Mouse (Mus musculus) lung, adult 18-20 months (tissue): ENCODE results near the gene Arhgap10.

Experiments
- DNase-seq, 2 experiments: peaks; one replicate each; pipeline ENCODE4 v3.0.0; 2022; ENCODE audit warnings: mixed read lengths in 2 of 2

The Arhgap10 gene

DNA sequence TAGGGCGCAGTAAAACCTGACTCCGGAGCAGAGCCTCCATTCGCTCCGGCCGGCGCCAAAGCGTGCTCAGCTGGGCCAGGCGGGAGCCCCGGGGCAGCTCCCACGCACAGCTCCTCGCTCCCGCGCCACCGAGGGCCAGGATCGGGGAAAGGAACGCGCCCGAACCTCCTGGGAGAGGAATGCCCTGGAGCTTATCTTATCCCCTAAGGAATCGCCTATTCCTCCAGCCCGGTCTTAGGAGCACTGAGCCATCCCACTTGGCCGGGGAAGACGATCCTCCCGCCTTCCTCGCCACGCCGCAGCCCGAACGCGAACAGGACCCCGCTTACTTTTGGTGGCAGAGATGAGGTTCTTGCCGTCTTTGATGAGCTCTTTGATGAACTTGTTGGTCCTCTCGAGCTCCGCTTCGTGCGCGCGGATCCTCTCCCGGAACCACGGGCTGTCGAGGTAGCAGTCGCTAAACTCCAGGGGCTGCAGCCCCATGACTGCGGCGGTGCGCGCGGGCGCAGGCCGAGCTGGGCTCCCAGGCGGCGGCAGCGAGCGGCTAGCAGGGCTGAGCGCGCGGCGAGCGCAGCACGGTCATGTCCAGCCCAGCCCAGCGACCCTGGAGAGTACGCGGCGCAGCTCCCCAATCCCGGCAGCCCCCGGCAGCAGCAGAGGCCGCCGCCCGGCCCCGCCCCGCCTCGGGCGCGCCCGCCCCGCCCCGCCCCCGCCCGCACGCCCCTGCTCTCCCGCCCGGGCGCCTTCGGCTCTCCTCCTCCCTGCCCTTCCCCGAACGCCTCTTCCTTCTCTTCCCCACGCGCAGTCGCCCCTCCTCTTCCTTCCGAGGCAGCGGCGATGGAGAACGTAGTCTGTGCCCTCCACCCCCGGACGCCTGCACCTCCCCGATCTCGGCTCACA is at the start of gene Arhgap10:
Gene Arhgap10 (minus strand): TSS at position 653 of the 900 bp plus-strand sequence.
- peak; percentile 88 to 91 for DNase-seq

DNA sequence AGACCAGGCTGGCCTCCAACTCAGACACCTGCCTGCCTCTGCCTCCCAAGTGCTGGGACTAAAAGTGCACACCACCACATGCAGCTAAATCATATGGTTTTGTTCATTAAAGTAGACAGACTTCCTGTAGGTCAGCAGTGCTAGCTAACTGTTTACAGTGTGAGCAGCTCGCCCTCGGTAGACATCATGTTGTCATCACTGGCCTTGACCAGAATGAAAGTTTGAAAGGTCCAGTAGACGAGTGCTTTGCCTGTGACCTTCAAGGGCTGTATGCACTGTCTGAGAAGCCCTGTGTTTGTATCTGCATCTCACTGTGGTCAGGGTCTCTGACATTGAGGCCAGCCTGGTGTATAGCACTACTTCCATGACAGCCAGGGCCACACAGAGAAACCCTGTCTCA is 43.7 kb upstream of the Arhgap10 start:
- no peak for DNase-seq

DNA sequence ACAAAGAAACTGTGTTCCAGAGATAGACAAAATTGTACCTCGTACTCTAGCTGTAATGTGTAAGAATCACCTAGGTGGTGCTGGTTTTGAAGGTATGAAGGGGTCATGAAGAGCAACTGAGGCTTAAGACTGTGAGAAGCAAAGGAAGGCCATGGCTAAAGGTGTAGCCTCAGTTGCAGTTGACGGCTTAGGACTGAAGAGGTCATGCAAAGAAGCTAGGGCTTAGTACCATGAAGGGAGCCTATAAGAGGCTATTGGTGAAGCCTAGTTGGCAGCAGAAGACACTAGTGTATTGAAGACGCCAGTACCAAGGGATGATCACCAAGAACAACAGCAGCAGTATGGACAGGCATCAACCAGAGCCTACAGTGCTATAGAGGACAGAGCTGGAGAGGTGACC is 34.7 kb upstream of the Arhgap10 start:
- DNase-seq = no peak

DNA sequence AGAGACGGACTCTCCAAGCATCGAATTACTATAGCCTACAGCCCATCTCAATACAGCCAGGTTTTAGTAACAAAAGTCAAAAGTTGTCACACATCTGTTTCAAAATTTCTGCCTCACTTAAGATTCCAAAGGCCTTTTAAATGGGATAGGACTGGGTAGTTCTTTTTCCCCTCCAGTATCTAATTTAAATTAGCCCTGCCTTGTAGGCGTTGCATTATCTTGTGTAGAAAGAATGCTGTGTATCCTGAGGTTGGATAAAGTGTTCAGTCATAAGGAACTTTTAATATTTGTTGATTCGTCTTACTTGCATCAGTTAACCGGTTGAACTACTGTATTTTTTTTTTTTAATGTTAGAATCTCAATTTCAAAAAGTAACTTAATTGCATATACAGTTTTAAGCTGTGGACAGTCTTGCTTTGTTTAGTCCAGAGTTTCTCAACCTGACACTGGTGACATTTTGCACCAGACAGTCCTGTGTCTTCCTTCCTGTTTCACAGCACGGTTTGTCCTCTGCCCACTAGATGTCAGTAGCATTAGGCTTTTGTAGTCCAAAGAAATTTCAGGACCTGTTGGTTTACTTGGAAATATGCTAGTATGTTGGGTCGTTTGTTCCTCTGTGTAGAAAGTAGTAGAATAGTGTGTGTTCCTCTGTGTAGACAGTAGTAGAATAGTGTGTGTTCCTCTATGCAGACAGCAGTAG is 32.3 kb upstream of the Arhgap10 start:
- peak; percentile 20 to 44 for DNase-seq

DNA sequence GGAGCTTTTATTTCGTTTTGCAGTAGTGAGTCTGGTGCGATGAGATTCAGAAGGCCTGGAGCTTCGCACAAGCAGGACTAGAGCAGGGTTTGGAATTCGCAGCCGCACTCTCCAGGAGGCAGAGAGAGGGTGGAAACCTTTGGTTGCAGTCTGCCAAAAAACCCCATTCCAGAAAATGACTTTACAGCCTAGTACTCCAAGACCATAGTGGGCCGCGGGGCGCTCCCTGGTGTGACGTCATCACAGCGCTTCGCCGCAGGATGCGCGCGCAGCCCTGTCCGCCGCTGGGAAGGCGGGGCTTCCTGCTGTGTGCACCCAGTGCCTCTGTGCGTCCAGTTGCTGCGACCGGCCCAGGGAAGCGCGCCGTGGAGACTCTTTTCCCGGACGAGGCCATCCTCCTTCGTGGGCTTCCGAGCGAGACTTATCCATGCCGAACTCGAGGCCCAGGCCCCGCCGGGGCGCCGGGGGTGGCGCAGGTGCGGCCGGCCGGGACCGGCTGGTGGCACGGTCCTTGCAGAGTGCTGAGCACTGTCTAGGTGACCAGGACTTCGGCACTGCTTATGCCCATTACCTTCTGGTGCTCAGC is 31.5 kb upstream of the Arhgap10 start, which contains the start of gene Prmt9:
Gene Prmt9 (plus strand): TSS at position 277 of the 586 bp plus-strand sequence.
- peak; percentile 91 to 94 for DNase-seq

DNA sequence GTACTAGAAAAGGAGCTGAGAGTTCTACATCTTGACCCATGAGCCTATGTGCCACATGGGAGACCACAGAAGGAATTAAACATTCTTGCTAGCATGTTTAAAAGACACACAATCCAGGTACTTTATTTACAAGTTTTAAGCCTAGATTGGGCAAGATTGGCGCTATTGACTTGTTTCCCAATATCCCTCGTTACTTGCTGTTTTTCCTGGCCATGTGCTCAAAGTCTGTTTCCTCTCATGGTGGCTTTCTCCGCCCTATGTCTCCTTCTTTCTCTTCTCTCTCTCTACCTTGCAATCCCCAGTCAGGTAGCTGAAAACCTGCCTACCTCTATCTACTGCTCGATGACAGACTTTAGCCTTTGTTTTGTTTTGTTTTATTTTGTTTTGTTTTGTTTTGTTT is 27.9 kb upstream of the Arhgap10 start:
- no peak for DNase-seq

DNA sequence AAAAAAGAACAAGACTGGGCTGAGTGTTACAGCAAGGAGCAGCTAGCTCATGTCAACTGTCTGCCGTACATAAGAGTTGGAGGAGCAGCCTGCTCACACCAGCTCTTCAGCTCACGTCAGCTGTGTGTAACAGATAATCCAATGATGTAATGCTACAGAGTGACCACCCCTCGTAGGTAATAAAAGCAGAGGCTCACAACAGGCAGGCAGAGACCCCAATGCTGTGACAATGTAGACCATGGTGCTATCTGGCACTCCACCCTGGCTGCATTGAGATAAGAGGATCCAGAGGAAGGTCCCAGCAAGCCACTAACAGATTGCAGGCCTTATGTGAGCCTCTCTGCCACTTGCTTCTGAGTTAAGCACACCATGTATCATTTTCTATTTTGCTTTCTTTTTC is 26.7 kb upstream of the Arhgap10 start:
- DNase-seq = no peak

DNA sequence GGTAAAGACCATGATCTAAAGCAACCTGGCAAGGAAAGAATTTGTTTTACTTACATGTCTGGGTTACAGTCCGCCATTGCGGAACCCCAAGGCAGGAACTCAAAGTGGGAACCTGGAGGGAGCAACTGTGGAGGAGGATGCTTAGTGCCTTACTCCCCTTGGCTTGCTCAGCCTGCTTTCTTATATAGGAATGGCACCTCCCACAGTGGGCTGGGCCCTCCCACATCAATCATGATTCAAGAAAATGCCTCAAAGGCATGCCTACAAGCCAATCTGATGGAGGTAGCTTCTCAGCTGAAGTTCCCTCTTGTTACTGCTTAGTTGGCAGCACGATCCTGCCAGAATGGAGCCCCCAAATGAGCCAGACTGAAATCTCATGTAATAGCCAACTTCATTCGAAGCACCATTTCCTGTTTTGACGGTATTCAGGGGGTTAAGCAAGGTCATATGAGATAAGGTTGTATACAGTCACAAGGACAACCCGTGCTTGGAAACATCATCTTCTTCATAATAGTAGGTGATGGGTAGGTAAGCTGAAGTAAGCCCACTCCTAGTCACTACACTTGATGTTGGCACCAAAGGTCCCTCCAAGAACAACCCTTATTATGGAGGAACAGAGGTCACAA is 25.5 kb upstream of the Arhgap10 start:
- no peak for DNase-seq

DNA sequence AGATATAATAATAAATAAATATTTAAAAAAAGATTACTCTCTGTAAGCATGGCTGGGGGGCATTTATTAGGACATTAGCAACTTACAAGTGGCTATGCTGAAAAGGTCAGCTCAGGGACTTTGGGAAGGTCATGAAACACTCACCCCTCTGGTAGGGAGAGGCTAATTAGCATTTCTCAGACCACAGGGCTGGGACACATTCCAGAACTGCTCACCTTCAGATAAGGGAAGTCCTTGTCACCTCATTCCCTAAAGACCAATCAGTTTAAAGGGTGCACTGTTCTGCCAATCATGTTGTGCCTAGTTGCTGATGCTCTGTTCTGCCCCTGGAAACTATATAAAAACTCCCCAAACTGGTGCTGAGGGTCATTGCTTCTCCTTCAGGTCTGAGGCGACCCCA is 20.5 kb upstream of the Arhgap10 start:
- DNase-seq = no peak

DNA sequence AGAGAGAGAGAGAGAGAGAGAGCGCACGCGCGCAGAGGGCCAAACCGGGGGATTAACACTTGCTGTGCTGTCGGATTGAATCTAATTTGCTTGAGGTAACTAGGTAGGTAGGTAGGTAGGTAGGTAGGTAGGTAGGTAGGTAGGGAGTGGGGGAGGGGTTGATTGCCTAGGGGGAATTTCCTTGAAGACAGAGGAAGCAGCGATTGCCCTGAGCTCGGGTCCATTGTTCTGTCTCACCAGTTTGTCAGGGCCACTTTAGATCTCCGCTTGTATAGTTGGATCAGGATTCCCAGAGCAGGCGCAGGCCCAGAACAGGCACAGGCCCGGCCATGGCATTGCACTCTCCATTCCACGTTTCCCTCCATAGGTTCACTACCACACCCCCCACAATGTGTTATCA is 19.1 kb upstream of the Arhgap10 start:
- DNase-seq = no peak

DNA sequence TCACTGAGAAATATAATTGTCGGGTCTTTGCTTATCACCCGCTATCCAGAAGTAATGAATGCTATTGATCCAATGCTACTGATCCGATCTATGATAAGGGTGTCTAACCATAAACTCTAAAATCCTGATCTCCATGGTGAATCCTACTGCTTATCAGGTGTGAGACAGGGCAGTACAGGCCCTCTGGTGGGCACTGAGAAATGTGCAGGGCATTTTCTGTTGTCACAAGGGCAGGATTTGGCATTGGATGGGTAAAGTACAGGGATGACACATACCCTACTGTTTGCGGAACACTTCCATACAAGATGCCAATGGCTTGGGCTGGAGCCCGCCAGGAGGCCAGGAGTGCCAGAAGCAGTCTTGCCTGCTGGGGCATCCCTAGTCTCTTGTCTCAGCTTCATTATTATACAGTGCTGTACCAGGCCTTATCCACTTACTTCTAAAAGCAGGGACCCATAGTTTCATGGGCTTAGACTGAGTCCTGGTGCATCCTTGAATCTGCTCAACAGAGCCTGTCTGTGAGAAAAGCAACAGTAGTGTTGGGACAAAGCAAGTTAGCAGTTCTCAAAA is 17.4 kb upstream of the Arhgap10 start:
- DNase-seq = peak; percentile 21 to 29

DNA sequence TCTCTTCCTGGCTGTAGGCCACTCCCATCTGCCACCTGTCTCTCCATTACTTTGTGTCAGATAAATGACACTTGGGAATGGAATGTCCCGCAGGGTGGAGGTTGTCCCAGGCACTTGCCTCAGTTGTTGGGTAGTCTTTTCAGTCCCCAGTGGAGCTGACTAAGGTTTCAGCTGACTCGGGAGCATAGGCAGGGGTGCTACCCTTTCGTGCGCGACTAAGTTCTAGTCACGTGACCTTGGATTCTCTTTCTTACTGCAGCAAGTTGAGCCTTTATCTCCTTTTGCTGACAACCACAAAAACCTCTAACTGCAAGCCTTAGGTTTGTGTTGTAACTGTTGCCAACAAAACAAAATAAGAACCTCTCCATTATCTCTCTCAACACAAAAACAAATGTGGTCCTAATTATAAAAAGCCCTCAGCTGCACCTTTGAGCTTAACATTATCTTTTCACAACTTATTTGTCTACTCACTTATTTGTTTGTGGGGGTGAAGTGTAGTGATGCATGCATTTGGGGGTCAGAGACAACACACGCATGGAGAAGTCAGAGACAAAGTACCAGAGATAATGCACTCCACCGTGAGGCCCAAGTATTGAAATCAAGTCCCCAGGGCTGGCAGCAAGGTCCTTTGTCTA is 16.7 kb upstream of the Arhgap10 start:
- no peak for DNase-seq

DNA sequence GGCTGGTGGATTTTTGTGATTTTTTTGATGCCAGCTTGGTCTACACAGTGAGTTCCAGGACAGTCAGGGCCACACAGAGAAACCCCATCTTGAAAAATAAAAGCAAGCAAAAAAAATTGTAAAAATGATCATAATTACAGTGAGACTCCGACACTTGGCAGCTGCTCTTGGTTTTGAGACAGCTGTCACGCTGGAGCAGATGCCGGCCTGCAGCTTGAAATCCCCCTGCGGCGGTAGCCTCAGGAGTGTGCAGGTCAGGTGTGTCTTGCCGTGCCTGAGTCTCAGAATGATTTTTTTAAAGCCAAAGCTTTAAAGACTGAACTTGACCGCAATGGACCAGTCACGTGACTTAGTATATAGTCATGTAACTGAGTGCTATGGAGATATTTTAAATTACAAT is 8.4 kb upstream of the Arhgap10 start:
- no peak for DNase-seq

DNA sequence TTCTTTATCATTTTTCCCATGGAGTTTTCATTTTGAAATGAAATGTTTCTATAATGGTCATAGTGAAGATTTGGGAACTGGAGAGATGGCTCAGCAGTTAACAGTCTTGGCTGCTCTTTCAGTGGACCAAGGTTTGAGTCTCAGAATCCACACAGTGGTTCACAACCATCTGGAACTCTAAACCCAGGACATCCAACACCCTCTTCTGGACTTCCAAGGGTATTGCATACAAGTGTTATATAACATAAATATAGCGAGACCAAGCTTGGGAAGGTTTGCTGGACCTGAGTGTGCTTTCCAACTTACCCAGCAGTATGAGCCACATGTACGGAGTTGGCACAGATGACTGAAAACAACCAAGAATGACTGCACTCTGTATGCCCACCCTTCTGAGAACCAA is 7.2 kb upstream of the Arhgap10 start:
- no peak for DNase-seq

DNA sequence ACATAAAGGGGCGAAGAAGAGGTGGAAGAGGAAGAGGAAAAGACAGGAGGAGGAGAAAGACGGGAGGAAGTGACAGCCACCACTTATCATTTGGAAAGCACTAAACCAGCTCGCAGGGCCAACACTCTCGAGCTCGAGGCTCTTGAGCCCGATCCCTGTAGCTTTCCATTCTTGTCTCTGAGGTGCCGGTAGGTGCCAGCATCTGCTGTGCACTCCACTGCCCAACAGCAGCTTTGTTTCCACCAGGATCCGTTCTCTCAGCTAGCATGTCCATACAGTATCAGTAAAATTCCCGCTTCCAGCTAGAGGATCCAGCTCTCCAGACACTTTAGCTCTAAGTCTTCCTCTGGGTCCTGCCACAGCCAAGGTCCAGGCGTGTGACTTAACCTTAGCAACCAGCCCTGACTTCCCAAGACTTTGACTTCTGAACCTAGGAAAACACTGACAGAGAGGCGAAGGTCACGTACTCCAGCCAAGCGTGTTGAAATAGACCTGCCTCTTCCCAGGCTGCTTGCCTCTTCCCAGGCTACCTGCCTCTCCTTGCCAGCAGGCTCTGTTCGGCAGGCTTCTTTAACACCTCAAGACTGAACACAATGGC is 6.4 kb upstream of the Arhgap10 start:
- DNase-seq = peak in 1 of 2 experiments; percentile 34

DNA sequence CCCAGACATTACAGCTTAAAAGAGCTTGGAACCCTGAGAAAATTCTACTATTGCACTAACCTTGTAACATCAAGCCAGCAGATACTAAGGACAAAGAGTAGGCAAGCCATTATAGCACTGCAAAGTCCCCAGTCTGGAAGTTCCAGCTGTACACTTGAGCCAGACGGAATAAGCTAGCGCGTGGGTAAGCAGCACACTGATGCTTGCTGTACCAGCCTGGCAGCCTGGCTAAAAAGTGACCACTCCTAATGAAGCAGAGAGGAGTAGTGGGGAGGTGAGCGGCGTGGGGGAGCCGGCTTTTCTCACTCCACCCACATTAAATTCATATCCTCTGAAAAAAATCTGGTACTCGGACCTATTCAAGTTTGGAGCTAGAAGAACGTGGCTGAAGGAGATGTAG is 5.2 kb upstream of the Arhgap10 start:
- no peak for DNase-seq

DNA sequence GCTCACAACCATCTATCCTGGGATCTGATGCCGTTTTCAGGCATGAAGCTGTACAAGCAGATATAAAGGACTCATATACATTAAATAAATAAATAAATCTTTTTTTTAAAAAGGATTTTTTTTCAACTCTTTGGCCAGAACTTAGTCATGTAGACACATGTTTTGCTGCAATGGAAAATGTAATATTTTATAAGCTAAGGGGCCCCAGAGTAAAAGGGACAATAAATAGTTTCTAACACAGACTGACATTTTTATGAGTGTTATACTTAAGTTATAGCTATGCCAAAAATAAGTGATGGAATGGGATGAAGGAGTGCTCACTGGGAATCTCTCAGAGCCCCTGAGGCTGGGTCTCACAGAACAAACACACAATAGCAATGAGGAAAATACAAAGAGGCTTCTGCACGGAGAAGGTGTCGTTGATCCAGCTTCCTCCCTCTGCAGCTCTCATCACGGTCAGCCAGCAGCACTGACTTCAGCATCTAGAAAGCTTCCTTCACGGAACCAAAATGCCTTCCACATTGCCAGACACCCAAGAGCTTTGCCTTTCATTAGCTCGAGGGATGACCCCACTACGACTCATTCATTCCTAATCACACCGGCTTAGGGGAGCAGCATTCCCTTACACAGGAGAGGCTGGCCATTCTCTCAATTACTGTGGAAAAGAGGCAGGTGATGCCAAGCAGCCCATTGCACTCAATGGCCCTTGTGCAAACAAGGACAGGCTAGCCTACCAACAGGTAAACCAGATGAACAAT is 3.5 kb upstream of the Arhgap10 start:
- no peak for DNase-seq

DNA sequence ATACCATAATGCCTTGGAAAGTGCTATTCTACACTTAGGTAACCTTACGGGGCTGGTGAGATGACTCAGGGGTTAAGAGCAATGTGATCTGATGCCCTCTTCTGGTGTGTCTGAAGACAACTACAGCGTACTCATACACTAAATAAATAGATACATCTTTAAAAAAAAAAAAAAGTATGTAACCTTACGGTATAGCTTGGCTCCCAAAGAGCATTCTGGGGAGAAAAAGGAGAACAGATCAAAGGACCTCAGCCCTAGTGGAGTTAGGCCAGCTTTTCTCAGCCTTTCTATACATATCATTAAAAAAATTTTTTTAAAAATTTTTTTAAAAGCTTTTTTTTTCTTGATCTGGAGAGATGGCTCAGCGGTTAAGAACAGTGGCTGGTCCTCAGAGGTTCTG is 2.8 kb upstream of the Arhgap10 start:
- DNase-seq = no peak

DNA sequence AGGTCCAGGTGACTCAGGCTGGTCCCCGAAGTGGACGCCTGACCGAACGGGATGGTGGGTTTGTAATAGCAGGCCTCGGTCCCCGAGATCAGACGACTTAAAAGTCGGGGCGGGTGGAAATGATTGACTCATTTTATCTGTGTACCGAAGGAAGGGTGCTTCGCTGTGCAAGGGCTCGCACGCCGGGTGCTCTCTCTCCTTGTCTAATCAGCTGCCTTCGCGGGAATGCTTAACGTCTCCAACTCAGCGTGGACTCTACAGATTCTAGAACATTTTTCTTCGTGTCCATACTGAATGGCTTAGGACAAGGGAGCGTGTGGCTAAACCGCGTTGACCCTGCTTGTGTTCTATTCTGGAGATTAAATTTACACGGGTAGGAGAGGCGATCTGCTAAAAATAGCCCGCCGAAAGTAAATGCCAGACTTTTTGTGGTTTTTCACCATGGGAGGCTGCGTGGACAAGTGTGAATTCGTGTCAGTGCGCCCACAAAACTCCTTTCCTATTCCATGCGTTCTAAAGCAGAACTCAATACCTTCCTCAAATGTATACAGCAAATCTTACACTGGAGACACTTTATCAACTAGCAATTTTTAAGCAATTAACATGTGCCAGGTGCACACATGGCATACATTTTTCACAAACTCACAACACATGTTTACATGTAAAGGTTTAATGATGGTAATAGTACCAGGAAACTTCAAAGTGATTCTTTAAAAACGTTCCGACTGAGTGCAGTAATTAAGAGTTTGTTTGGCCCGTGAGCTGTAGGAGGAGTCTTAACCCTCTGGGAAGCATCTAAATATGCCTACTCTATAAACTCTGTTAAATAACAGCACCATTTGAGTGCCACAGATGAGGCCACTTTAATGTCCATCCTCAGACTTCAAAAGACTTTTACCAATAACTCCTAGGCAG is 705 bp upstream of the Arhgap10 start:
- no peak for DNase-seq

DNA sequence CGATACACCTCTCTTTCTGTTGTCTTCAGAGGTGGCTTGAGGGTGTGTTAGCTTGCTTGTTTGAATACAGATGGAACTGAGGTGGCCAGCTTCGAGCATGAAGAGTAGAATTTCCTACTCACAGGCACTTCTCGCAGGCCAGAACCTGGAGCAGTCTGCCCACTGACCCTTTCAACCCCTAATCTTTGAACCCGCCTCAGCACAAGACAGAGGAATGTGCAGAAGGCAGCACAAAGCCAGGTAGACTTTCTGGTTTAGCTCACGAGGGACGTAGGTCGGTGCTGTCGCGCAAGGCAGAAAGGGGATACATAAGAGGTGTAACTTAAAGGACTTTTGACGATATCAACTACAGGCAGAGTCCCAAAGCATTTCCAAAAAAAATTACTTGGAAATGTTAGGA is 908 bp downstream of the Arhgap10 start:
- DNase-seq = peak in 1 of 2 experiments; percentile 24
